Mouse (Mus musculus): ENCODE data around the gene Nsfl1c. TPM values are rescaled to one million over a fixed set of nuclear protein-coding genes. Genes with fewer than 3 reads are reported as not detected.
"Not testable (repeated sequence)": the region's sequence is repeated elsewhere in the genome, so short reads cannot be mapped to it uniquely, and the experiment has no call there.

Nsfl1c gene
- 113 TPM in 2 replicates for polyA plus RNA-seq (2011; ENCODE audit: insufficient read length, low read depth, missing spikeins)

DNA sequence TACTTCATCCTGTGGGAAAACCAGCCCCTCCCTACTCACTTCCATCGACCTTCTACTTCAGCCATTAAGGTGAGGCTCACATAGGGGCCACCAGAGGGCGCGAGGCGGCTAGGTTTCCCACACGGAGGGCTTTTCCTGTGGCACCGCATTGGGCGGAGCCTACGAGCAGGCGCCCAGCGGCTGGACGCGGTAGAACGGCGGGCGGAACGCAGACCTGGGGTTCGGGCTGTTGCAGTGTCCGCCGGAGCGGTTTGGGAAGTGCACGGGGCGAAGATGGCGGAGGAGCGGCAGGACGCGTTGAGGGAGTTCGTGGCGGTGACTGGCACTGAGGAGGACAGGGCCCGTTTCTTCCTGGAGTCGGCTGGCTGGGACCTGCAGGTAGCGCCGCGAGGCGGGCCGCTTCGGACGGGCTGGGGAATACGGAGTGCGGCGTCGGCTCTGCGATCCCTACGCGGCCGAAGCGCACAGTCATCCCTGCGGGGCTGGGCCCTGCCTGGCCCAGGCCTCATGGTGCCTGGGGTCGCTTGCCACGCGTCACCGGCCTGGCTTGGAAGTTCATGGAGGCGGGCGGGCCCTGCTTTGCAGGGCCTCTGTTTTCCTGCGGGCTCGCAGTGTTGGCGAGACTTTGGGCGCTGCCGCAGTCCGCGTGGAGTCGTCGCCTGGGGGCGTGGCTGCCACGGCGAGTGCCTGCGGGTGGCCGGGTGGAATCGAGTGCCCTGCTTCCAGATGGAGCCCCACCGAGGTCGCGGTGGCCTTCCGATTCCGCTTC, at the start of gene Nsfl1c:
TSS of gene Nsfl1c (plus strand) at position 148 of the 769 bp plus-strand sequence.
- Histone ChIP-seq H3K4me3 (ENCODE audit: insufficient read depth, low read length) (peak within 1 kb of the TSS; percentile 75), H3K4me1 (ENCODE audit: control insufficient read depth, insufficient read depth, low read length) (peaks cover 4% of the 10 kb centered on the region; the same call in 1 of the 2 replicates), H3K27ac (ENCODE audit: insufficient read depth, low read length) (no peak within 1 kb of the TSS)
- peak; percentile 74 for TF ChIP-seq CTCF (IDR thresholded peaks at IDR 0.05; ENCODE audit: borderline replicate concordance, insufficient read depth, low read length)
- peak; percentile 87 for TF ChIP-seq POLR2A (IDR thresholded peaks at IDR 0.05; ENCODE audit: low read depth, low read length)

DNA sequence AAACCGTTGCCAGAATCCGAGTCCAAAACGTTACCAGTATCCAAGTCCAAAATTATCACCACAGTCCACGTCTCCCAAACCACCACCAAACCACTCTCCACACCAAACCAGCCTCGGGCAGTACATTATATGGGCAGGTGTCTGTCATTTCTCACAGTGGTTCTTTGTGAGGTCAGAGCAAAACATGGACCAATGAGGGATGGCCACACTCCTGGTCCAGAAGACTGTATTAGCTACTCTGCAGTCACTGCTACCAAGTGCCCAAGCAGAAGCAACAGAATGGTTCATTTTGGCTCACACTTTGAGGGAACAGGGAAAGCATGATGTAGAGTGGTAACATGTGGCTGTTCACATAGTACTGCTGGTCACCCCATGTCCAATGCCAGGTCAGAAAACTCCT, 17.9 kb upstream of the Nsfl1c start, which contains the start of gene 4921509C19Rik:
TSS of gene 4921509C19Rik (minus strand) at position 101 of the 400 bp plus-strand sequence.
- not testable (repeated sequence) for H3K27ac ChIP-seq (ENCODE audit: insufficient read depth, low read length); H3K4me3 ChIP-seq (ENCODE audit: insufficient read depth, low read length); H3K4me1 ChIP-seq (ENCODE audit: control insufficient read depth, insufficient read depth, low read length)

DNA sequence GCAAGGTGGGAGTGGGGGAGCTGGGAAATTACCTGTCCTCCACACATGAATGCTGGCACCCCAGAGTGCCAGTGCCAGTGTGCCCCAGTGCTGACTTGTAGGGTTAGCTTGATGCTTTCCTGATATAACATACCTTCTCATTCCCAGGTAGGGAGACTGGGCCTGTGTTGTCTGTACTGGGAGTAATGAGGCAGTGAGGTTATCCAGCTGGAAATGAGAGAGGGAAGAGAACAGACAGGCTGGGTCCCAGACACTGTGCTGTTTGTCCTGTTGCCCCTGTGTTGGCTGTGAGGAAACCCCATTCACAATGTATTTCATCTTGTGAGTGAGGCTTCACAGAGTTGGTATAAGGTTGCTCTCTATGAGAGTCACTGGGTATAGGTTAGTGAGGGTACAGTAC, 7.5 kb upstream of the Nsfl1c start:
- Histone ChIP-seq H3K4me1 (ENCODE audit: control insufficient read depth, insufficient read depth, low read length) (no peaks in the 10 kb centered on the region), H3K27ac (ENCODE audit: insufficient read depth, low read length) (no peak overlapping the region), H3K4me3 (ENCODE audit: insufficient read depth, low read length) (no peak overlapping the region)
- TF ChIP-seq POLR2A (IDR thresholded peaks at IDR 0.05; ENCODE audit: low read depth, low read length) (no peak), CTCF (IDR thresholded peaks at IDR 0.05; ENCODE audit: borderline replicate concordance, insufficient read depth, low read length) (no peak)

DNA sequence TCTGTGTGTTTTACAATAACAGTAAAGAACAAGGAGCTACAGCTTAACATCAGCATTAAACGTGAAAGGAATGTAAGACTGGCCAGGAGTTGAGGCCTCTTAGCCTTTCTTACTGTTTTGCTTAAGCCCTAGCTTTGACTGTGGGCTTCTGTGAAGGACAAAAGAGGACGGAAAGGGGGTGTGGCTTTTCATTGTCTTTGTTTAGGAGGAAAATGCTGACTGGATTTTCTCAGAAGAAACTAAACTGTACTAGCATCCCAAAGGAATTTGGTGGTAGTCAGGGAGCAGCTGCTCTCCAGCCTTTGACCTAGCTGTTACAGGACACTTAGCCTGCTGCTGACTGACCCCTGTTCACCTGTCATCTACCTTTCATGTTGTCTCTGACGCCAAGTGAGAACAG, 4.4 kb downstream of the Nsfl1c start:
- no peak for TF ChIP-seq CTCF (IDR thresholded peaks at IDR 0.05; ENCODE audit: borderline replicate concordance, insufficient read depth, low read length)
- H3K4me3 ChIP-seq (ENCODE audit: insufficient read depth, low read length), result no peak overlapping the region
- peaks cover 4% of the 10 kb centered on the region; the same call in 1 of the 2 replicates for H3K4me1 ChIP-seq (ENCODE audit: control insufficient read depth, insufficient read depth, low read length)
- H3K27ac ChIP-seq (ENCODE audit: insufficient read depth, low read length), result no peak overlapping the region

DNA sequence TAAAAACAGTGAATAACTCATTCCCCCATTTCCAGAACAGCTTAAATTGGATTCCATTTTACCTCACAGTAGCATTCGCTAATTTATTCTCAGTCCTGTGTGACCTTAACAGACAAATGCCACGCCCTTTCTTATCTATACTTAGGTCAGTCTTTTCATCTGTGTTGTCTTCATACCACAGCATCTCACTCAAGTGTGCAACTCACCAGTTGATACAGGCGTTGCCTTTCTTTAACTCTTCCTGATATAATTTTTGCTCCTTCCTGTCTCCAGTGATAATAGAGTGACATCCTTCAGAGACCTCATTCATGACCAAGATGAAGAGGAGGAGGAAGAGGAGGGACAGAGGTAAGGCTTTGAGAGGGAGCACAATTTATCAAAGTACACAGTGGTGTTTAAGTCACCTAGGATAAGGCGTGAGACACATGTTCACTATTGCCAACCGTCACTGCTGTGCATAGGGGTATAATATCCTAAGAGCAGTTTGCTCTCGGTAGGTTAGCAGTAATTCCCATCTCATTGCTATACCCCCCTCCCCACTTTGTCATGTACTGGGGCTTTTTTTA, 6.5 kb downstream of the Nsfl1c start:
- no peak for TF ChIP-seq POLR2A (IDR thresholded peaks at IDR 0.05; ENCODE audit: low read depth, low read length)
- TF ChIP-seq CTCF (IDR thresholded peaks at IDR 0.05; ENCODE audit: borderline replicate concordance, insufficient read depth, low read length), result no peak
- no peak overlapping the region for H3K27ac ChIP-seq (ENCODE audit: insufficient read depth, low read length)
- H3K4me3 ChIP-seq (ENCODE audit: insufficient read depth, low read length), result no peak overlapping the region
- H3K4me1 ChIP-seq (ENCODE audit: control insufficient read depth, insufficient read depth, low read length), result peaks cover 2% of the 10 kb centered on the region; the same call in 1 of the 2 replicates

DNA sequence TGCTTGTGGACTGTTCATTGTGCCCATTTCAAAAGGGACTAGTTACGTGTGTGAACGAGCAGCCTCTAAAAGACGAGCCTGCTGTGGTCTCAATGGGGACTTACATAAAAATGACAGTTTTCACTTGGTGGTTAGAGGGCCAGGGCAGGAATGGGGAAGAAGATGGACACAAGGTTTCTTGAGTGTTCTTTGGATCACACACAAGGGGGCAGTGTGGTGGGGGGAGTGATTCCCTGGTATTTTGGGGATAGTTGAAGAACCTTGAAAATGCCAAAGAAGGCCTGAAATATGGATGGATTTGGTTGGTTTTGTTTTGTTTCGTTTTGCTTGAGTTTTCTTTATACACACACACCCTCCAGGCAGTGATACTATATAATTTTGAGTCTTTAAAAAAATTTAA, 10.2 kb downstream of the Nsfl1c start:
- Histone ChIP-seq H3K27ac (ENCODE audit: insufficient read depth, low read length) (no peak overlapping the region), H3K4me3 (ENCODE audit: insufficient read depth, low read length) (no peak overlapping the region), H3K4me1 (ENCODE audit: control insufficient read depth, insufficient read depth, low read length) (no peaks in the 10 kb centered on the region)
- TF ChIP-seq POLR2A (IDR thresholded peaks at IDR 0.05; ENCODE audit: low read depth, low read length) (no peak), CTCF (IDR thresholded peaks at IDR 0.05; ENCODE audit: borderline replicate concordance, insufficient read depth, low read length) (no peak)

DNA sequence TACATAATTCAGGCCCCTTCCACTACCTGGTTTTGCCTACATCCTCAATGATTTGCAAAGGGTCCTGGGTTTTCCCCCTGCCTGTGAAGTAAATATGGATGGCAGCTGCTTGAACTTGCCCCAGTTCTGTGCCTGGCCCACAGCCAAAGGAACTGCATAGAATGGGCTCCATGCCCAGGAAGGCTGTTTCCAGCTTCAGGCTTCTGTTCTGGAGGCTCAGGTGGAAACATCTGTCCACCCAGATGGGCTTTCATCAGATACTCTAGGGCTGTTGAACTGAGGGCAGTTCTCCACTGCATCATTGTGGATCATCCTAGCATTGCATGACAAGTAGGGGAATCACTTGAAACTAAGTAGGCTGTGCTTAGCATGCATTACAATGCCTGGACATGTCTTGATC, 18.2 kb downstream of the Nsfl1c start:
- Histone ChIP-seq H3K27ac (ENCODE audit: insufficient read depth, low read length) (no peak overlapping the region), H3K4me3 (ENCODE audit: insufficient read depth, low read length) (no peak overlapping the region), H3K4me1 (ENCODE audit: control insufficient read depth, insufficient read depth, low read length) (no peaks in the 10 kb centered on the region)
- TF ChIP-seq POLR2A (IDR thresholded peaks at IDR 0.05; ENCODE audit: low read depth, low read length) (no peak), CTCF (IDR thresholded peaks at IDR 0.05; ENCODE audit: borderline replicate concordance, insufficient read depth, low read length) (no peak)

DNA sequence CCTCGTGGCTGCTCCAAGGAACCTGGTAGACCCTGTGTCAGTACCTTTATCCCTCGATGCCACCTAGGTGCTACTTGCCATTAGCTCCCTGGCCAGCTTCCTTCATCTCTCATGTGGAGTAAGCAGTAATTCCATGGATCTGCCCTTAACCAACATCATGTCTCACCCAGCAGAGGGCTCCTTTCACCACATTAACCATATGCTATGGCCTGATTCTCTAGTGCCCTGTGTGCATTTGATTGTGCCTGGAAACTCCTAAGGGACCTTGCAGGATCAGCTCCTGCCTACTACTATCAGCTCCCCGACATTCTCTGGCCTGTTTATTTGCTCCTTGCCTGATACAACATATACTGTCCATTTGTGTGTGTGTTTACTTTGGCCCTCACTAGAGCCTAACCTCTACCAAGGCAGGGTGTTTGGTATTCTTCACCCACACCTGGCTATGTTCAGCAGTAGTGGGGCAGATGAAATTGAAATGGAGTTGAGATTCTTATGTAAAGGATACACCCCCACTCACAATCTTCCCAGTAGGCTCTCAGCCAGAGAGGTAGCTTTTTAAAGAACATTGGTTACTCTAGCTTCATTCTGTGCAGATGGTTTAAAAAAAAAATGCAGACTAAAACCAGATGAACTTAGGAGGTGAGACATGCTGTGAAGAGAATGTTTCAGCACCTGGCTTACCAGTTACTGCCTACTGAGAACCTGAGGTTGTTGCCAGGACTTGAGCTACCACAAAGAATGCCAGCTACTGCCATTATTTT, 19.7 kb downstream of the Nsfl1c start:
- Histone ChIP-seq H3K4me3 (ENCODE audit: insufficient read depth, low read length) (no peak overlapping the region), H3K4me1 (ENCODE audit: control insufficient read depth, insufficient read depth, low read length) (no peaks in the 10 kb centered on the region), H3K27ac (ENCODE audit: insufficient read depth, low read length) (no peak overlapping the region)
- TF ChIP-seq CTCF (IDR thresholded peaks at IDR 0.05; ENCODE audit: borderline replicate concordance, insufficient read depth, low read length), result no peak
- TF ChIP-seq POLR2A (IDR thresholded peaks at IDR 0.05; ENCODE audit: low read depth, low read length), result no peak

DNA sequence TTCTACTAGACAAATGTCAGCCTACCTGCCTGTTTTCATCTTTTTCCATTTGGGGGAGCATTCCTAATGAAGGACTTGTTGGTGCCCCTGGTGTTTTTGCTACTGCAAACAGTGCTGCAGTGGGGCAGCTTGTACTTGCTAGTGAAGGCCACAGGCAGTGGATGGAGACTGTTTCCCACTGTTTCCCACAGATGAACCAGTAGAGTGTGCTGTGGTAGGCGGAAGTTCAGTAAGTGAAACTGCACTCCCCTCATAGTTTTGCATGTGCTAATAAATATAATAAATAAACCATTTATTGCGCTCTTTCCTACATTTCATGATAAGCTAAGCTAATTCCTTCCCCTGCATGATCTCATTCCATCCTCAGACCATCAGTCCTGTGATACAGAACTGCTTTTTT, 25.0 kb downstream of the Nsfl1c start:
- TF ChIP-seq CTCF (IDR thresholded peaks at IDR 0.05; ENCODE audit: borderline replicate concordance, insufficient read depth, low read length) (no peak), POLR2A (IDR thresholded peaks at IDR 0.05; ENCODE audit: low read depth, low read length) (no peak)
- Histone ChIP-seq H3K27ac (ENCODE audit: insufficient read depth, low read length) (no peak overlapping the region), H3K4me1 (ENCODE audit: control insufficient read depth, insufficient read depth, low read length) (no peaks in the 10 kb centered on the region), H3K4me3 (ENCODE audit: insufficient read depth, low read length) (no peak overlapping the region)
